Mouse (Mus musculus) c-Kit-positive CD71-negative TER-119-negative erythroid progenitor cells, embryonic 14.5 days (primary cell): ENCODE measurements around the gene Iqcf5.

Source experiments
- DNase-seq: peaks from one replicate; pipeline ENCODE4 v3.0.0-alpha.2; 2013; ENCODE audit warnings: low read depth

The Iqcf5 gene

DNA sequence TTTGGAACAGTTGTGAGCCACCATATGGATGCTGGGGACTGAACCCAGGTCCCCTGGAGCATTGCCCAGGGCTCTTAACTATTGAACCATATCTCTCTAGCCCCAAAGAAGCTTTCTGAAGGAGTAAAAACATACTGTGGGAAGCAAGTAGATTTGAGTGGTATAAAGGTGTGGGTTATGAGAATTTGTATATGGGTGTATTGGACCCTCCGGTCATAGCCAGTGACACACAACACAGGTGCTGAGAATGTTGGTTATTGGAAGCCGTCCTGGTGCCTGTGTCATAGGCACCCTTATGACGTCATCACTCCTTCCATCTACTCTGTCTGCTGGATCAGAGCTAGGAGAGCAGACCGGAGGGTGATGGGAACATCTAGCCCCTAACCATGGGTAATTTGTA is at the start of gene Iqcf5:
Iqcf5 (plus strand) TSS at position 301 of the 400 bp plus-strand sequence.
- DNase-seq, result no peak

DNA sequence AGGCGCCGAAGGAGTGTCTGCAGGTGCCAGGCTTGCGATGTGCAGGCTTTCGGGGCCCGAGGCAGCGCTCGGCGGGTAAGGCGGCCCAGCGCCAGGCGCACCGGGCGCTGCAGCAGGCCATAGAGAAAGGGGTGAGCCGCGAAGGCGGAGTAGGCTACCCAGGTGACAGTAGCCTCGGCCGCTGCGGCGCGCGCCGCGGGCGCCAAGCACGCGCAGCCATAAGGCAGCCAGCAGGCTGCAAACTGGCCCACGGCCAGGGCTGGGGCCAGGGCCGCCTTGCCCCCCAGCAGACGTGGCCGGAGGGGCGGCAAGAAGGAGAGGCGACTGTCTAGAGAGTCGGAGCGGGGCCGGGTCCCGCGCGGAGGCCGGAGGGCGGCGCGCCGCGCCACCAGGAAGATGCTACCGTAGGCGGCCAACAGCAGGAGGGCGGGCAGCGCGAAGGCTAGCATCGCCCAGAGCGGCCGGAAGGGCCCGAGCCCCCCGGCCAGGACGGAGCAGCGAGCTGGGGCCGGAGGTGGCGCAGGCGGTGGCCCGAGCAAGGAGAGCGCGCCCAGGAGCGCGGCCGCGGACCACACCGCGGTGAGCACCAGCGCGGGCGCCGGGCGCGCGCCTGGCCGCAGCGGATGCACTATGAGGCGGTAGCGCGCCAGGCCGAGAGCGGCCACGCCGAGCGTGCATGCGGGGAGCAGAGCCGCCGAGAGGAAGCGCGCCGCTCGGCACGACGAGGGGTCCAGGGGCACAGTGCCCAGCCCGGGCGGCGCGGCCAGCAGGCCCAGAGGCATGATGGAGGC is 49.4 kb upstream of the Iqcf5 start:
- DNase-seq, result no peak

DNA sequence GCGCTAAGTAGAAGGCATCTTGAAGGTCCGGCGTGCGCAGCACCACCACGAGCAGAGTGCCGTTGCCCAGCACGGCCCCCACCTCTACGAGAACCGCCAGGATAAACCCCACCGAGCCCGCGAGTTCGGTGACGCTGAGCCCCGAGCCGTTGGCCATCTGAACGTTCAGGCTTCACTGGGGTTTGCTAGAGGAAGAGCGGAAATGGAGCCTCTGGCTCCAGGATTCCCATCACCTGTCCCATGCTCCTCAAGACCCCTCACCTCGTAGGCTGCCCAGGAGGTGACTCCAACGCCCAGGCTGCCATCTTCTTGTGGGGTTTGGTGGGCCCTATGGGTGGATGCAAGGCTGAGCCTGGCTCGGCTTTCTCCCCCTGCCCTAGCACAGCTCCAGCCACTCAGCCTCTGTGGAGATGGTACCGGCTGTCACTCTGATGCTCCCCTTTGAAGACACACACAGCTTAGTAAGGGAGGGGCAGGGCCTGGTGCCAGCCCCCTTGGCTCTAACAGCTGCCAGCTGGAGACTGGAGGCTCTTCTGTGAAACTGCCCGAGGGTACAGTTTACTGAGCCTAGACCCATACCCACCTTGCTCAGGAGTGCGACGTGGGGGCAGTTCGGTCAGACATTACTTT is 48.7 kb upstream of the Iqcf5 start, which contains the start of gene Gpr62:
Gpr62 (minus strand) TSS at position 368 of the 630 bp plus-strand sequence.
- DNase-seq, result no peak

DNA sequence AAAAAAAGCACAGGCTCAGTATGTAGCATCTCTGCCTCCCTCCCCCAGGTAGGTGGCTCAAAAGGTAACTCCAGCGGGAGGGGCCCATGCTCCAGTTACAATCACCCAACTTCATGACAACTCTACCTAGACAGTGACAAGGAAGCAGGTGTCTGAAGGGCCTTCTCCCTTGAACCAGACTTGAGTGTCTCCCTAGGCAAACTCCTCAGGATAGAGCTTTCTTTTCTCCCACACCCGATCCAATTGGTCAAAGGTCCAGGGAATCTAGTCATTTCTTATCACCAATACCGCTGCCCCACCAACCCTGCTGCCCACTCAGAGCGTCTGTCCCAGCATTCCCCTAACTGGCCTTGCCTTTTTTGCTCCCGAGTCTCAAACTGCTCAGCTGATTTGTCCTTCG is 47.7 kb upstream of the Iqcf5 start:
- no peak for DNase-seq

DNA sequence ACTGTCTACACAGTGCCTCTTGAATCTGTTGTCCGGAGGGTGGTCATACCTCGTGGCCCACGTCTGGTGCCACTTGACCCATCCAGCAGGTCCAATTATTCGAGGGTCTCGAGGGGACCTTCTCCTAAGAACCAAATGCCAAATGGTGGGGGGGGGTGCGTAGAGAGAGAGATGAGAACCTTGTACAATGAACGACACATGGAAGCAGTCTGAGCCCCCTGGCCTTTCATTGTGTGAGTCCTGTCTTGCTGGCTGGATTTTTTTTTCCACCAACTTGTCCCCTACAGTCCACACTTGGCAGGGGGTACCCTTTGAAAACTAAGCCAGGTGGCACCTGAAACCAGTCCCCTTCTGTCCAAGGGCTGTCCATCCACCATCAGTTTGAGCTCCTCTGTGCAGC is 46.6 kb upstream of the Iqcf5 start:
- DNase-seq, result no peak

DNA sequence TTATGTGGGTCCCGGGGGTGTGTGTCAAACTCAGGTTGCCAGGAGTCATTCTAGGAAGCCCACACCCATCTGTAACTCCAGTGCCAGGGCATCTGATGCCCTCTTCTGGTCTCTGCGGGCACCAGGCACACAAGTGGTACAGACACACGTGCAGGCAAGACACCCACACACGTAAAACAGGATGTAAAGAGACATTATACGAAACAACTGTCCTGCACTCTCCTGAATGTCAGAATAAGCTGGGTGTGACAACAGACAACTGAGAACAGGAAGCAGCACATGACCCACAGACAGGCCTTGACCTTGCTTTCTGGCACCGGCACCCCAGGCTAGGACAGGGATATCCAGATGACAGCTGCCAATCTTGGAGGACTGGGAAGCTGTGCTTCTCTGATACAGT is 45.1 kb upstream of the Iqcf5 start:
- DNase-seq, result no peak

DNA sequence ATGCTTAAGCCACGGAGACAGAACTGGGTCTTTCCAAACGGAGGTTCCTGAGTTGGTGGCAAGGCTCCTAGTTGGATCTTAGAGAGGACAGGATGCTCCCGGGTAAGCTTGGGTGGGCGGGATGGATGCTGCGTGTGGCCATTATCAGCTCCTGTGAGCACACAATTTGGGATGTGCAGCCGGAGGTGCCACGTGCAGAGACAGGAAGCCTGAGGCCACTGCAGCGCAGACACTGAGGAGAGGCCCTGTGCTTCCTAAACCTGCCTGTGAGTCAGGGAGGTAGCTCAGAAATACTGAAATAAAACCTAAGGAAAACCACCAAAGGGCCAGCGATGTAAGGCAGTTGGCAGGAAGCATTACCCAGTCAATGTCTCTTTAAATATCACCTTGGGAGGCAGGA is 44.6 kb upstream of the Iqcf5 start:
- DNase-seq, result no peak

DNA sequence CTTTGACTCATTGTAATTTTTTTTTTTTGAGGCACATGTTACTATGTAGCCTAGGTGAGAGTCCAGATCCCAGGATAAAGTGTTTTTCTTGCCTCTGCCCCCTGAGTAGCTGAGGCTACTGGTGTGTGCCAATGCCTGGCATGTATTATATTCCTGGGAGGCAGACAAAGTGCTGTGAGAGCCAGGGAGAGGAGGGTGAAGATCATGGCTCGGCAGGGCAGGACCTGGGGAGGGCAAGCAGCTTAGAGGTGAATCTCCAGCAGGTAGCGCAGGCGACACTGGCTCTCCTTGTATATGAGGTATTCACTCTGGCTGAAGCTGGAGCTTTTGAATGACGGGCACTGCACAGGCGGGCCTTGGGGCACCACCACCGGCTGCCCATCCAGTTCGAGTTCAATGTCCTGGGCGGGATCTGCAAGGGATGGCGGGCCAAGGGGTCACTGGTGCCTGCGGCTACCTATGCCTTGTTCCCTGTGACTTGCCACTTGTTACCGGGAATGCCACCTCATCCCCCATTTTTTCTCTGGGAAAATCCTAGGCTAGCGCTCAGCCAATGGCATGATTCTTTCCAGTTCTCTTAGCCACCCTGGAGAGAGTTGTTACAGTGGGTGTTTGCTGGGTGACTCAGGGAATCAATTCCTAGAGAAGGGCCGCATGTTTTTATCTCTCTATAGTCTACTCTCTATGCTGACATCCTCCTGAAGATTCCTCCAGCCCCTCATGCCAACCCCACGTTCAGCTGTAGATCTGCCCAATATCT is 43.2 kb upstream of the Iqcf5 start:
- DNase-seq, result no peak

DNA sequence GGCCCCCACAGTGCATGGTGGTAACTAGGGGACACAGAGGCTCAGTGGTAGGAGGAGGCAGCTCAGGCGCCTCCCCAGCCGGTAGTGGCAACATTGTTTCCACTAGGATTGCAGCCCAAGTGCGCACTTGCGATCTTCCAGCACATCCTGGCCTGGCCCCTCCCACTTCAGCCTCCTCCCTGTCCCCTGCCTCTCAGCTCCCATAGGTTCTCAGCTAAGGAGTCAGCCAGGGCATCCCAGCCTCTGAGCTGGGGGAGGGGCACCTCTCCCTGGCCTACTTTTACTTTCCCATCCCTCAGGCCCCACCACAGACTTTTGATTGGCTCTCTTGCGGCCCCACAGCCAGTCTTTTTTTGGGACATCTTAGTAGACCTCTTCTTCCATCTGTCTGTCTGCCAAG is 42.5 kb upstream of the Iqcf5 start:
- no peak for DNase-seq

DNA sequence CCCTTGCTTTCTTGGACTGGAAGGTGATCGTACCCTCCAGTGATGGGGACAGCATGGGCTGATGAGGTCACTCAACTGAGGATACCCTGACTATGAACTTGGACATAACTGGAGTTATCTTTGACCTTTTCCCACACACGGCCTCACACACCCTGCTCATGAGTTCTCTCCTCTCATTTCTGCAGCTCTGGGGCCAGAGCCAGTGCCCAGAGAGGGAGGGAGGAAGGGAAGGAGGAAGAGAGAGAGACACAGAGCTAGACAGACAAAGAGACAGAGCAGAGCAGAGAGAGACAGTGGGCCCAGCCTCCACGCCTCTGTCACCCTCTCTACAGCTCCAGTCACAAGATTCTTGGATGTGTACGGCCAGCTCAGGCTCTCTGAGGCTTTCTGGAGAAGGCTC is 42.1 kb upstream of the Iqcf5 start:
- no peak for DNase-seq

DNA sequence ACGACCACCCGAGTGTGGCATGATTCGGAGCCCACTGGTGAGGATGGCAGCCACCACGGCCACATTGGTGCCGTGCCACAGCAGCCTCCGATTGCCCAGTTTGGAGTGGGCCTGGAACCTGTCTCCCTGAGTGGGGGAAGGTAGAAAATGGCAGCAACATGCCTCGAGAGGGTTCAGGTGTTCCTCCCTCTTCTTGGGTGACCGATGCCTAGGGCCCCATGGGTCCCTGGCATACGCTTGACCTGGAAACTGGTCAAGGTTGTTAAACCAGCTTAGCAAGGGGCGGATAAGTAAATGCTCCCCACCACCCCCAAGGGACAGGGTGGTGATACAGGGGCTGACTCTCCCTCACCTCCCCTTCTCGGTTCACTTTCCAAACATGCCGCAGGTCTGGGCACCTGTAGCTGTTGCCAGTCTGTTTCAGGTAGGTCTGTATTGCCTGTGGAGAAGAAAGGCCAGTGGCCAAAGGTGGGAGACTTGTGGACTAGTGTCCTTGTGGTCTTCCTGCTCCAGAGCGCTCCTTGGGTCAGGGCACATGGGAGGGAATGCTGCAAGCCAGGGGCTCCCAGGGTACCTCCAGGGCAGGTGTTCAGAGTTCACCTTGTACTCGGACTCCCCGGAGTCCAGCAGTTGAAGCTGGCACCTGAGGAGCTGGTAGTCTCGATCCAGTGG is 41.2 kb upstream of the Iqcf5 start:
- DNase-seq, result no peak

DNA sequence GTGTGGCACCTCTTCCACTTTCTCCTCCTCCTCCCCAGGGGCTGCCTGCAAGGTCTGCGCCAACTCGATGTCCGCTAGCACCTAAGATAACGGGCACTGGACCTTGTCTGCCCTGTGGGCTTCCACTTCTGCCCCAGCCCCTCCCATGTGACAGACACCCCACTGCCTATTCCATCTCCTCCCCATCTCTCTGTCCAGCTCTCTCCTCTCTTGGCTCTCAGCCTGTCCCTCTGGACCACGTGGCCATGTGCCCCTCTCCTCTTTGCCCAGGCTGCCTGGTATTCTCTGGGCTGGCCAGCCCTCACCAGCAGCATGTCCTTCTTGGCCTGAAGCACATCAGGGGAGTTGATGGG is 40.6 kb upstream of the Iqcf5 start:
- no peak for DNase-seq

DNA sequence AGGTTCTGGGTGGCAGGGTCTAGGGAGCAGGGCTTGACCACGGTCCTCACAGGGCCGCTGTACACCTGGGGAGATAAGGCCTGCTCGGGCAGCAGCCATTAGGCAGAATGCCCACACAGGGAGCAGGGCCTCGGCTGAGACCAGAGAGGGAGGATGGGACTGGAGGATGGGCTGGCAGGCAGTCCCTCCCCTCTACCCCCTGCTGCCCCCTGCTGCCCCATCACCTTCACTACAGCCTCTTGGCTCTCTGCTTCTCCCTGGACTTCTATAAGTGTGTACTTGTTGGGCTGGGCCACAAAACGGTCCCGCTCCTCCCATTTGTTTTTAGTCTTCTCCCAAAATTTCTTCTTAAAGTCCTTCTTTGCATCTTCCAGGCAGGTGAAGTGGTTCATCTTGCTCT is 39.9 kb upstream of the Iqcf5 start:
- DNase-seq, result no peak

DNA sequence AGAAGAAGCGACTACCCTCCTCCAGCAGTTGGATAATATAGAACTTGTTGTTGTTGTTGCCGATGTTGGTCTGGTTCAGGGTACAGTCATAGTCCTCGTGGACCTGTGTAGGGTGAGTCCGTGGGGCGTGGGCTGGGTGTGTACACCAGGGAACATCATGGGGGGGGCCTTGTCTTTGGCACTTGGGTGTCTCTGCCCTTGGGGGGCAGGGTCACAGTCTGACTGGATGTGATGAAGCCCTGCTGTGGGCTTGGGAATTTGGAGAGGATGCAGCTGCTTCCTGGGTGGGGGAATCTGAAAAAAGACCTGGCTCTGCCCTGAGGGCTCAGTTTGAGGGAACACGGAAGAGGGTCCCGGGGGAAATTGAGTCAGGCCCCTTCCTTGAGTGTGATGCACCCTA is 39.3 kb upstream of the Iqcf5 start:
- no peak for DNase-seq

DNA sequence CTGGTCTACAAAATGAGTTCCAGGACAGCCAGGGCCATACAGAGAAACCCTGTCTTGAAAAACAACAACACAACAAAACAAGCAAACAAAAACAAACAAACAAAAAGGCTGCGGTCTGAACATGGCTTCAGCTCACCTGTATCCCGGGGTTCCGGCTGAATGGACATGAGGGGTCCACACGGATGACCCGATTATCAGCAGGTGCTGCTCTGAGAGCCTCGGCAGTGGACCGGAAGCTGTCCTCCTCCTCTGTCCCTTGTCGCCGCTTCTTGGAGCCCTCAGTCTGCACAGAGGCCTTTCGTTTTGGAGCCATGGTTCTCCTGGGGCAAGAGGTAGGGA is 38.7 kb upstream of the Iqcf5 start, which contains the start of gene Rrp9:
Rrp9 (plus strand) TSS at position 301 of the 339 bp plus-strand sequence.
- no peak for DNase-seq

DNA sequence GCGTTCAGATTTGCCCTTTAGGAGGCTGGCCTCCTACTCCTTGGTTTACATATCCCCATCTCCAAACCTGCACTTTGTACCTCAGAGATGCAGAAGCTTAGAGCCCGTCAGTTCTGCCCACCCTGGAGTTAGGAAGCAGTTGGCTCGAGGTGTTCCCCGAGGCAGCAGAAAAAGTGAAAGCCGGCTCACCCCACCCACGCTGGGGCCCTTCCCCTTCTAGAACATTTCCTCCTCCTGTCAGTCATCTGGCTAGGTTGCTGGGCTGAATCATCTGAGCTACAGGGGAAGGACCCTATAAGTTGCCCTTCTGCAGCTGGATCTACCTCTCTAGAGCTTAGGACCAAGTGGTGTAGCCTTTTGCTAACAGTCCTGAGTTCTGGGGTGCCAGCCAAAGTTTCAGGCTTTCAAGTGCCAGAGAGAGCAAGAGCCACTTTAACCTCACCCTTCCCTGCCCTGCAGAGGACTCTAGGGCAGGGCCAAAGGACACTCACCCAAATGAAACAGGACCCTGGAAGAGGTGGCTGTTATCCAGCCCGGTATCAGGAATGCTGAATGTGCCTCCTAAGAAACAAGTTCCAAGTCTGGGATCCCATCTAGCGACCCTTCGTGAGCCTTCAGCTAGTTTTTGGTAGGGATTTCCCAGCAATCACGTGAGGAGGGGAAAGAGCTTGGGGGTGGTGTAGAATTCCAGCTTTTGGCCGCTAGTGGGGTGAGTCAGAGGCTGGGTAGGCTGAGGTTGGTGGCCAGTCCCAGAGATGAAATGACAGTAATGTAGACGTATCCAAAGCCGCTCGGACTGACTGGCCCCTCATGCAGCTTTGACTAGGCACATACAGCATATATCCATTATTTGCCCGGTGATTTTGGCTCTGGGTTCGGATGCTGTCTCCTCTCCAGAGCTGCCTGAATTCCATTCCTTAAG is 38.1 kb upstream of the Iqcf5 start:
- DNase-seq, result no peak

DNA sequence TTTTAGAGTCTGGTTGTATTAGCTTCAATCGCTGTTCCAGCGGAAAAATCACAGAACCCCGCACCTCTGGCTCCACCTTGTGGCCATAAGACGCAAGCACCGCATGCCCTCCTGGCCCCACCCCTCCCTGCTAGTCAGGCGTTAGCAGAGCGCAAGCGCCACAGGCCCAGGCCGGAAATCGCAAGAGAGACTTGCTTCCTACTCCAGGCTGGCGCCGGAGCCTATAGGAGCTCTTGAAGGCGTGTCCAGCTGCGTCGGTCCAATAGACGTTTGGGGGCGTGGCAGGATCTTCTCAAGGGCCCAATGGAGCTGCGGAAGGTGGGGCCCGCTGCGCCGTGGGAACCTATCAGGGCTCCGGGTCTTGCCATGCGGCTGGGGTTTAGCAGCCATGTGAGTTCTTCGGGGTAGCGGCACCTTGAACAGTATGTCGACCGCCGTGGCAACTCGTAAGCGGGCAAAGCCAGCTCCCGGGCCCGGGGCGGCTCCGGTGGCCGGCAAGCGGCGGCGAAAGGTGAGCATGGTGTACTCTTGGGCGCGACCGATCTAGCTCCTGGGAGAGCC is 37.4 kb upstream of the Iqcf5 start, which contains the start of gene Parp3:
Parp3 (minus strand) TSS at position 26 of the 561 bp plus-strand sequence.
- DNase-seq, result peak; percentile 100

DNA sequence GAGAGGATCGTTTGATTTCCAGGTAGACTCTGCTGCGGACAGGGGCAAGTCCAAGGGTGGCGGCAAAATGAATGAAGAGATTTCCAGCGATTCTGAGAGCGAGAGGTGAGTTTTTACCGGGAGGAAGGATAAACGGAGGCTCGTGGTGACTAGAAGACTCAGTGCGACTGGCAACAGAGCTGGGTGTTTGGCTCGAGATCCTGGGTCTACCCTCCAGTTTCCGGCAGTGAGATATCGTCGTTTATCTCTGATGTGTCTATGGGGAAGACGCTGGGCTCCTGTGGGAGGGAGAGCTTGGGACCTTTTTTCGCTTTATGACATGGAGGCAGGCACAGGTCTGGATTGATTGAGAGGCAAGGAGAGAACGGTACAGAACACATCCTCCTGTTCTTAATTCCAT is 36.7 kb upstream of the Iqcf5 start:
- no peak for DNase-seq

DNA sequence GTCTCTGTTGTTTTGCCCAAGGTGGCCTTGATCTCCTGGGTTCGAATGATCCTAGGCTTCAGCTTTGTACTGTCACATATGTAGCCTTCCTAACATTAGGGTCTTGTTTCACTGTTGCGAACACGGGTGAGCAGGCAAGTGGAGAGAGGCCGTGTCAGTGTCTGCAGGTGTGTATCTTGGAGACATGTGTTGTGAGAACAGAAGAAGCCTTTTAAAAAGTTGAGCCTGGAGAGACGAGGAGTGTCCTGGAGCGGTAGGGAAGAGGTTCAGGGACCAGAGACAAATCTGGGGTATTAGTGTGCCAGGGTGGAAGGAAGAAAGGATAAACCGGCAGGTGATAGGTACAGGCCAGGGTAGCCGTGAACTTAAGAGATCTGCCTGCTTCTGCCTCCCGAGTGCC is 36.3 kb upstream of the Iqcf5 start:
- DNase-seq, result no peak

DNA sequence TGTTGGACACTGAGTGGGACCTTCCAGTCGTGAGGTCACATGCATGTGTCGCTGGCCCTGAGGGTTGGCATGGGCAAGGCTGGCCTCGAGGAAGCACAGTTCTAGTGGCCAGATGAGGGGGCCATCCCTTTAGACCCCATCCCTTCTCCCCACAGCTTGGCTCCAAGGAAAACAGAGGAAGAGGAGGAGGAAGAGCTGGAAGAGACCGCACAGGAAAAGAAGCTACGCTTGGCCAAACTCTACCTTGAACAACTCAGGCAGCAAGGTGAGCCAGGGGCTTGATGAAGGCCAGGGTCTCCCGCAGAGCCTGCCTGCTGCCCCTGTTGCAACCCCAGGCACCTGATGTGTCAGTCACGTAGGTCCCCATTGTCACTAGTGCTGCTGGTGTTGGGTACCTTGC is 33.8 kb upstream of the Iqcf5 start:
- DNase-seq, result no peak

DNA sequence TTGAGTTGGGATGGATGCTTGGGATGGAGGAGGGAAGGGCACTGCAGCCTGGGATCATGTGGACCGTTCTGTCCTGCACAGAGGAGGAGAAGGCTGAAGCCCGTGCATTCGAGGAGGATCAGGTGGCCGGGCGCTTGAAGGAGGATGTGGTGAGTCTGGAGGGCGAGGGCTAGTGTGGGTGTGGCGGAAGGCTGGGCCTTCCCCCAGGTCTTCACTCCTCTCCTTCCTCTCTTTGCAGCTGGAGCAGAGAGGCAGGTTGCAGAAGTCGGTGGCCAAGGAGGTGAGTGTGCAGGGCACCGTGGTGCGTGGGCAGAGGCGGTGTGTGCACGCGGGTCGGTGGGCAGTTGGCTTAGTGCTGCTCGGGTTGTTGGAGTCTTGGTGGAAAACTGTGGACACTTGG is 33.3 kb upstream of the Iqcf5 start:
- no peak for DNase-seq
